Mouse (Mus musculus) MEL (cell line): ENCODE data around the gene Prelid3b.

Experiments
- CTCF ChIP-seq, 3 experiments: IDR thresholded peaks in 2 of 3; conservative IDR thresholded peaks in 1 of 3; 2 replicates each; pipeline ENCODE4 v1.5.1; 2011 to 2012; ENCODE audit warnings: low read length in 3 of 3, low read depth in 2 of 3, mild to moderate bottlenecking in 2 of 3, improper control_type of control experiment in 1 of 3, inconsistent platforms in 1 of 3, mixed read lengths in 1 of 3, moderate library complexity in 1 of 3; ENCODE audit not compliant: control insufficient read depth in 1 of 3, insufficient read depth in 1 of 3, poor library complexity in 1 of 3, severe bottlenecking in 1 of 3
- UBTF ChIP-seq: IDR thresholded peaks from 2 replicates; pipeline ENCODE4 v1.6.1; 2012; ENCODE audit warnings: low read depth, mild to moderate bottlenecking, inconsistent platforms, low read length, improper control_type of control experiment, moderate library complexity, borderline replicate concordance; ENCODE audit not compliant: insufficient read depth
- ZMIZ1 ChIP-seq: IDR thresholded peaks from 2 replicates; pipeline ENCODE4 v1.6.1; 2012; ENCODE audit warnings: low read depth, mild to moderate bottlenecking, inconsistent platforms, low read length, improper control_type of control experiment, moderate library complexity
- ZNF384 ChIP-seq: IDR thresholded peaks from 2 replicates; pipeline ENCODE4 v1.6.1; 2012; ENCODE audit warnings: low read depth, mild to moderate bottlenecking, inconsistent platforms, low read length, improper control_type of control experiment

- TF ChIP-seq ZMIZ1 (no peak), CTCF (IDR thresholded peaks at IDR 0.05 in 2 of 3, conservative IDR thresholded peaks at IDR 0.05 in 1 of 3; ENCODE audit: control insufficient read depth in 1 of 3, insufficient read depth in 1 of 3, low read depth in 2 of 3, low read length in 3 of 3, poor library complexity in 1 of 3, severe bottlenecking in 1 of 3) (no peak), UBTF (no peak), ZNF384 (no peak)
These were observed 27.9 kb downstream of the Prelid3b start for GRCm38 (mm10) chr2:174445018-174445417.
